Mouse (Mus musculus): Measurements from ENCODE around the gene Atg13. TPM values are rescaled to one million over a fixed set of nuclear protein-coding genes. Genes with fewer than 3 reads are reported as not detected.

The Atg13 gene
- polyA plus RNA-seq, 1 experiment from 2014 or later, result 23.3 TPM

GRCm38 (mm10) chr2:91649152-91649551 lies 61.2 kb downstream of the Atg13 start:
- peak overlapping the region; percentile 78 for H3K27ac ChIP-seq (ENCODE audit: low read depth, low read length)

GRCm38 (mm10) chr2:91646733-91647132 lies 63.6 kb downstream of the Atg13 start:
- DNase-seq (ENCODE audit: low spot score), result no peak
- H3K9ac ChIP-seq (ENCODE audit: low read depth, low read length), result no peak overlapping the region
- no peak overlapping the region for H3K27ac ChIP-seq (ENCODE audit: low read depth, low read length)
- 11% methylated on average over 1 of the region's 1 CpGs for WGBS
- H3K4me3 ChIP-seq (ENCODE audit: low read depth, low read length), result no peak overlapping the region
- H3K27me3 ChIP-seq (replicated peaks; ENCODE audit: control insufficient read depth, insufficient read depth, low read length), result no peaks in the 10 kb centered on the region
- no peak overlapping the region for H3K4me2 ChIP-seq
- H3K9me3 ChIP-seq (ENCODE audit: control insufficient read depth, low read length), result no peaks in the 10 kb centered on the region
- peaks cover 38% of the 10 kb centered on the region for H3K36me3 ChIP-seq (ENCODE audit: control insufficient read depth, insufficient read depth, low read length)
- ATAC-seq (replicated peaks; ENCODE audit: low FRiP score), result no peak
- peaks cover 19% of the 10 kb centered on the region for H3K4me1 ChIP-seq (replicated peaks; ENCODE audit: control insufficient read depth, insufficient read depth, low read length)

More at GRCm38 (mm10) chr2:91649152-91649551, 61.2 kb downstream of the Atg13 start:
- H3K4me2 ChIP-seq, result peak overlapping the region; percentile 97
- no peaks in the 10 kb centered on the region for H3K27me3 ChIP-seq (replicated peaks; ENCODE audit: control insufficient read depth, insufficient read depth, low read length)
- DNase-seq (ENCODE audit: low spot score), result peak; percentile 46
- peak overlapping the region; percentile 86 for H3K4me3 ChIP-seq (ENCODE audit: low read depth, low read length)
- peaks cover 14% of the 10 kb centered on the region for H3K4me1 ChIP-seq (replicated peaks; ENCODE audit: control insufficient read depth, insufficient read depth, low read length)
- WGBS, result 4% methylated on average over 15 of the region's 15 CpGs
- H3K36me3 ChIP-seq (ENCODE audit: control insufficient read depth, insufficient read depth, low read length), result peaks cover 40% of the 10 kb centered on the region
- H3K9me3 ChIP-seq (ENCODE audit: control insufficient read depth, low read length), result no peaks in the 10 kb centered on the region
- 0 out of 2 replicates have a peak, but pooled peaks have one; percentile 2 for ATAC-seq (replicated peaks; ENCODE audit: low FRiP score)
- peak overlapping the region; percentile 88 for H3K9ac ChIP-seq (ENCODE audit: low read depth, low read length)

GRCm38 (mm10) chr2:91645811-91646210 lies 64.6 kb downstream of the Atg13 start:
- ATAC-seq (replicated peaks; ENCODE audit: low FRiP score) (no peak), DNase-seq (ENCODE audit: low spot score) (no peak)
- H3K4me2 ChIP-seq, result no peak overlapping the region
- H3K27ac ChIP-seq (ENCODE audit: low read depth, low read length), result no peak overlapping the region
- H3K4me1 ChIP-seq (replicated peaks; ENCODE audit: control insufficient read depth, insufficient read depth, low read length), result peaks cover 14% of the 10 kb centered on the region
- H3K36me3 ChIP-seq (ENCODE audit: control insufficient read depth, insufficient read depth, low read length), result peaks cover 38% of the 10 kb centered on the region
- no peaks in the 10 kb centered on the region for H3K9me3 ChIP-seq (ENCODE audit: control insufficient read depth, low read length)
- 91% methylated on average over 11 of the region's 11 CpGs for WGBS
- no peak overlapping the region for H3K9ac ChIP-seq (ENCODE audit: low read depth, low read length)
- no peaks in the 10 kb centered on the region for H3K27me3 ChIP-seq (replicated peaks; ENCODE audit: control insufficient read depth, insufficient read depth, low read length)
- H3K4me3 ChIP-seq (ENCODE audit: low read depth, low read length), result no peak overlapping the region

GRCm38 (mm10) chr2:91645354-91645753 lies 65.0 kb downstream of the Atg13 start:
- H3K9ac ChIP-seq (ENCODE audit: low read depth, low read length), result no peak overlapping the region
- peaks cover 14% of the 10 kb centered on the region for H3K4me1 ChIP-seq (replicated peaks; ENCODE audit: control insufficient read depth, insufficient read depth, low read length)
- H3K4me3 ChIP-seq (ENCODE audit: low read depth, low read length), result no peak overlapping the region
- 95% methylated on average over 15 of the region's 15 CpGs for WGBS
- no peak for ATAC-seq (replicated peaks; ENCODE audit: low FRiP score)
- peaks cover 38% of the 10 kb centered on the region for H3K36me3 ChIP-seq (ENCODE audit: control insufficient read depth, insufficient read depth, low read length)
- H3K4me2 ChIP-seq, result no peak overlapping the region
- no peak for DNase-seq (ENCODE audit: low spot score)
- no peak overlapping the region for H3K27ac ChIP-seq (ENCODE audit: low read depth, low read length)
- no peaks in the 10 kb centered on the region for H3K9me3 ChIP-seq (ENCODE audit: control insufficient read depth, low read length)
- H3K27me3 ChIP-seq (replicated peaks; ENCODE audit: control insufficient read depth, insufficient read depth, low read length), result no peaks in the 10 kb centered on the region

GRCm38 (mm10) chr2:91644021-91644420 lies 66.4 kb downstream of the Atg13 start:
- Histone ChIP-seq H3K4me1 (replicated peaks; ENCODE audit: control insufficient read depth, insufficient read depth, low read length) (peaks cover 18% of the 10 kb centered on the region), H3K9me3 (ENCODE audit: control insufficient read depth, low read length) (no peaks in the 10 kb centered on the region), H3K9ac (ENCODE audit: low read depth, low read length) (no peak overlapping the region), H3K27me3 (replicated peaks; ENCODE audit: control insufficient read depth, insufficient read depth, low read length) (no peaks in the 10 kb centered on the region), H3K4me2 (no peak overlapping the region), H3K27ac (ENCODE audit: low read depth, low read length) (no peak overlapping the region), H3K36me3 (ENCODE audit: control insufficient read depth, insufficient read depth, low read length) (peaks cover 38% of the 10 kb centered on the region), H3K4me3 (ENCODE audit: low read depth, low read length) (no peak overlapping the region)
- ATAC-seq (replicated peaks; ENCODE audit: low FRiP score) (no peak), DNase-seq (ENCODE audit: low spot score) (no peak)
- WGBS, result 93% methylated on average over 11 of the region's 11 CpGs

- DNase-seq (ENCODE audit: low spot score), result no peak
- no peak overlapping the region for H3K9ac ChIP-seq (ENCODE audit: low read depth, low read length)
- H3K27me3 ChIP-seq (replicated peaks; ENCODE audit: control insufficient read depth, insufficient read depth, low read length), result no peaks in the 10 kb centered on the region
- H3K36me3 ChIP-seq (ENCODE audit: control insufficient read depth, insufficient read depth, low read length), result peaks cover 38% of the 10 kb centered on the region
- ATAC-seq (replicated peaks; ENCODE audit: low FRiP score), result peak; percentile 68
- no peak overlapping the region for H3K4me3 ChIP-seq (ENCODE audit: low read depth, low read length)
- peaks cover 14% of the 10 kb centered on the region for H3K4me1 ChIP-seq (replicated peaks; ENCODE audit: control insufficient read depth, insufficient read depth, low read length)
- H3K9me3 ChIP-seq (ENCODE audit: control insufficient read depth, low read length), result no peaks in the 10 kb centered on the region
- no peak overlapping the region for H3K4me2 ChIP-seq
- WGBS, result 72% methylated on average over 2 of the region's 2 CpGs
- H3K27ac ChIP-seq (ENCODE audit: low read depth, low read length), result peak overlapping the region; percentile 63; the same call in 1 of the 2 replicates
Measured at GRCm38 (mm10) chr2:91642825-91643415, 67.5 kb downstream of the Atg13 start.

GRCm38 (mm10) chr2:91638931-91639330 lies 71.4 kb downstream of the Atg13 start:
- Histone ChIP-seq H3K4me3 (ENCODE audit: low read depth, low read length) (no peak overlapping the region), H3K27me3 (replicated peaks; ENCODE audit: control insufficient read depth, insufficient read depth, low read length) (no peaks in the 10 kb centered on the region), H3K4me2 (no peak overlapping the region), H3K9me3 (ENCODE audit: control insufficient read depth, low read length) (no peaks in the 10 kb centered on the region), H3K4me1 (replicated peaks; ENCODE audit: control insufficient read depth, insufficient read depth, low read length) (peaks cover 35% of the 10 kb centered on the region), H3K27ac (ENCODE audit: low read depth, low read length) (no peak overlapping the region), H3K9ac (ENCODE audit: low read depth, low read length) (no peak overlapping the region), H3K36me3 (ENCODE audit: control insufficient read depth, insufficient read depth, low read length) (peaks cover 3% of the 10 kb centered on the region; the same call in 1 of the 2 replicates)
- ATAC-seq (replicated peaks; ENCODE audit: low FRiP score), result no peak
- DNase-seq (ENCODE audit: low spot score), result no peak
- WGBS, result 70% methylated on average over 6 of the region's 6 CpGs

GRCm38 (mm10) chr2:91636727-91637338 lies 73.5 kb downstream of the Atg13 start:
- peak; percentile 58 for ATAC-seq (replicated peaks; ENCODE audit: low FRiP score)
- peak overlapping the region; percentile 73 for H3K27ac ChIP-seq (ENCODE audit: low read depth, low read length)
- peak overlapping the region; percentile 41 for H3K9ac ChIP-seq (ENCODE audit: low read depth, low read length)
- WGBS, result 70% methylated on average over 5 of the region's 5 CpGs
- no peaks in the 10 kb centered on the region for H3K9me3 ChIP-seq (ENCODE audit: control insufficient read depth, low read length)
- H3K4me1 ChIP-seq (replicated peaks; ENCODE audit: control insufficient read depth, insufficient read depth, low read length), result peaks cover 26% of the 10 kb centered on the region
- H3K36me3 ChIP-seq (ENCODE audit: control insufficient read depth, insufficient read depth, low read length), result no peaks in the 10 kb centered on the region
- H3K27me3 ChIP-seq (replicated peaks; ENCODE audit: control insufficient read depth, insufficient read depth, low read length), result no peaks in the 10 kb centered on the region
- no peak overlapping the region for H3K4me3 ChIP-seq (ENCODE audit: low read depth, low read length)
- peak overlapping the region; percentile 68 for H3K4me2 ChIP-seq
- DNase-seq (ENCODE audit: low spot score), result no peak

GRCm38 (mm10) chr2:91636229-91636628 lies 74.1 kb downstream of the Atg13 start, which contains the start of gene F2:
F2 (minus strand) TSS chr2:91636414.
- Histone ChIP-seq H3K9me3 (ENCODE audit: control insufficient read depth, low read length) (no peaks in the 10 kb centered on the region), H3K4me3 (ENCODE audit: low read depth, low read length) (peak within 1 kb of the TSS; percentile 43), H3K36me3 (ENCODE audit: control insufficient read depth, insufficient read depth, low read length) (no peaks in the 10 kb centered on the region), H3K4me1 (replicated peaks; ENCODE audit: control insufficient read depth, insufficient read depth, low read length) (peaks cover 26% of the 10 kb centered on the region), H3K9ac (ENCODE audit: low read depth, low read length) (peak within 1 kb of the TSS; percentile 65), H3K27ac (ENCODE audit: low read depth, low read length) (peak within 1 kb of the TSS; percentile 73), H3K27me3 (replicated peaks; ENCODE audit: control insufficient read depth, insufficient read depth, low read length) (no peaks in the 10 kb centered on the region), H3K4me2 (peak within 1 kb of the TSS; percentile 68)
- WGBS, result 79% methylated on average over 8 of the region's 8 CpGs
- DNase-seq (ENCODE audit: low spot score) (no peak), ATAC-seq (replicated peaks; ENCODE audit: low FRiP score) (peak; percentile 43; the same call in 1 of the 2 replicates)

Data from liver, embryonic 11.5 days (tissue).